Mouse (Mus musculus): ENCODE data around the gene Nebl. TPM values are rescaled to one million over a fixed set of nuclear protein-coding genes. Genes with fewer than 3 reads are reported as not detected.

The Nebl gene
- 165 and 168 TPM in 2 replicates for polyA plus RNA-seq (2015; fragmentation: Nextera tagmentation; extraction: Ambion mirVana)

DNA sequence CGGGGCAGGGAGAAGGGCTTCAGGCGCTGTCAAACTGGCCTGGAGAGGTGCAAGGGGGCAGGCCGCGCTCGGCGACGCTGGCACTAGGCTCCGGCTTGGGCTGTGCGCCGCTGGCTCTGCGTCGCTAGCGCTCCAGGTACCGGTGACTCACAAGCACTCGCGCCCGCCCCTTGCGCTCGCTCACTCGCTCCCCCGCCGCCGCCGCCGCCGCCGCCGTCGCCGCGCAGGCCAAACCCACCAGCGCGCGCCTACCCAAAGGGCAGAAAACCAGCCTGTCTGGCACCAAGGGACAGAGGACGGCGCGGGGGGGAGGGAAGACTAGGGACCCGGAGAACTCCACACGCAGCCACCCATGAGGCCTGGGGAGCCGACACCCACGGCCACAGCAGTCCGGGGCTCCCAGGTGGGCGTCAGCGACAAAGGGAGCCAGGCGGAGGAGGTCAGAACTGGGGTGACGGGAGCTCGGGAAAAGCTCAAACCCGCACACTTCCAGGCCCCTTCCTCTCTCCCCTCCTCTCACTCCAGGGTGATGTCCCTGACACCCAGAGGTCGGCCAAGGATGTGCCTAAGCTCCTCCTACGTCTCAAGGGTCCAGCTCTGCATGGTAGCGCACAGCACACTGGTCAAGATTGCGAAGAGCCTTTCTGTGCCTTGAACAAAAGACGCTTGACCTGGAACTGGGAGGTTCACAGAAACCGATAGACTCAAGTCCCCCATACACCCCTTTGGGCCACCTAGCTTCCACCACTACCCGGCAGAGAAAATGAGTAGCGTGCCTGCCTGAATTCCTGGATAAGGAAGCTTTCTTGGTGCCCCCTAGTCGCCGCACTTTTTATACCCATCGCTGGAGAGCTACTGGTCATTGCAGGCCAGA lies at the start of gene Nebl:
Gene Nebl, minus strand, starts transcription at position 508 of the 874 bp plus-strand sequence.
- DNase-seq (ENCODE audit: low spot score): peak; percentile 52

DNA sequence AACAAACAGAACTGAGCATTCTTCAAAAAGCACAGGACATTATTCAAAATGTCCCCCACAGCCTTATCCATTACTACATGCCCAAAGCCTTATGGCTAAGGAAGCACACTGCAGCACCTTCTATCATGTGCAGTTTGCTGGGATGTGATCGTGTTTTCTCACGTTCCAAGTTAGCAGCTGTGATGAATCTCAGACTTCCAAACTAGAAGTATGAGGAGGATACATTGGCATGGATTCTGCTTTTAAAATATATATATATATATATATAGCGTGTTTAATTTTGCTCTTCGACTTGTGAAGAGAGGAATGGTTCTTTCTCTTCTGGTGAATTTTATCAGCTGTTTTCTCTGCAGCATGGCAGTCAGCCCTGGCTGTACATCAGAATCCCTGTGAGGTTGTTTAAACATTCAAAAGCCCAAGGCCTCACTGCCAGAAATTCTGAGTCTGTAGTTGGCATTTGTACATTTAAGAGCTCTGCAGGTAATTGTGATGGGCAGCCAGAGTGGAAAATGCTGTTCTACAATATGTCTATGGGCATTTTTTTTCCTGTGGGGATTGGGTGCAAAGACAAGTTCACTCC lies 39.1 kb upstream of the Nebl start:
- DNase-seq (ENCODE audit: low spot score): no peak

DNA sequence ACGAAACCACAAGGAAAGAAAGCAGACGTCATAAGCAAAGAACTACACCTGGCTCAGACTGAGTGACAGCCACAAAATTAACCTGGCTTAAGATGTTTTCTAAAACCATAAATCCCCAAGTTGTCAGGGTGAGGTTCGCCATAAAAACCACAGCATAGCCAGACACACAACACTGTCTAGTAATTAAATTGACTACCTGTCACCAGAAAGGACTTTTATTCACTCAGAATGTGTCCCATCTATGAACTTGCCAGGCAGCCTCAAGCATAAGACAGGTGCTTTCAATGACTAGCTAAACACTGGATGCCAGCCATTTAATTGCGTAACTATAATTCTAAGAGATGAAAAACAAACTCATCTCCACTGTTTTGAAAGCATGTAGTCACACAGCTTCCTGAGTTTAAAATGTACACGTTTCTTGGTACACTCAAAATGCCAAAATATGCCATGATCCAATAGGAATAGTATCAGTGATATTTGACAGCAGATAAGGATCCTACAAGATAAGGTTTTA lies 38.0 kb upstream of the Nebl start:
- DNase-seq (ENCODE audit: low spot score): no peak

DNA sequence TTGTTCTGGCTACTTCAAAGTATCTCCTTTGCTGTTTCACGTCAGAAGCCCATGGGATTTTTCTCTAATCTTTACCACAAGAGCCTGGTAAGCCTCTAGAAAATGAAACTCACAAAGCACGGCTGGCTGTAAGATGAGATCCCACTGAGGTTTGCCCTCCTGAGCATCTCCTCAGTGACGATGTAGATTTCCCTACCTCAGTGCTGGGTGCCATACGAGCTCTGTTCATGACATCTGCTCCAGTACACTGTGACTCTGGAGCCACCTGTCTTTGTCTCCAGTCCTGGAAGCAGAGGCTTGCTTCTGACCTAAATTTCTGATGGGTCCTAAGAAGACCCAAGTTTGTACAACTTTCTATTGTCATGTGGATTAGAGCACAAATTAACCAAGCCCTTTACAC lies 25.0 kb upstream of the Nebl start:
- DNase-seq (ENCODE audit: low spot score): no peak

DNA sequence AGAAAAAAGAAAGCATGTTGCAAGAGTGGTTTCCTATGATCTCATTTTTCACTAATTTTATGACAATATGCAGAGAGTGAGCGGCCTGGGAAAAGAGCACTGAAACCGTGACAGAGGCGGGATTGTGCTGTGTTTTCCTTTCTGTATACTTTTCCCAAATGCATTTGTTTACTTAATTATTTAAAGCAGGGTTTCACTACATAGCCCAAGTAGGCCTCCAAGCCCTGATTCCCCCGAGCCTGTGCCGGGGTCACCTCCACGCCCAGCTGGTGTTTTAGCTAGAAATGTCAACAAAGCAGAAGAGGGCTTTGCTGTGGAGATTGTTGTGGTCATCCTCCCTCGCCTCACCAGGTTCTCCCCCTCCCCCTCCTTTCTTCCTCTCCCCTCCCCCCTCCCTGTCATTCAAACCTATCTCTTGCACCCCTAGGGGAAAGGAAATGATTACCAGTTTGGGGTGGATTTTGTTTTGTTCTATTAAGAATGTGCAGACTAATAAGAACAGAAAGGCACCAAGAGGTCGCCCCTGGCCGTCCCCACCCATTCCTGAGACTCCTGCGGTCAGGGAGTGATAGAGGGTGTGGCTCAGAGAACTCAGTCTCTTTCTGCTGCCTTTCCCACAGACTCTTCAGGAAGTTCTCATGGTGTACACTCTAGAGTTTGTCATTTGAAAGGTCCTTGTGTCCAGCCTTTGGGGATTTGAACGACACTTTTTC lies 10.9 kb upstream of the Nebl start:
- no peak for DNase-seq (ENCODE audit: low spot score)

DNA sequence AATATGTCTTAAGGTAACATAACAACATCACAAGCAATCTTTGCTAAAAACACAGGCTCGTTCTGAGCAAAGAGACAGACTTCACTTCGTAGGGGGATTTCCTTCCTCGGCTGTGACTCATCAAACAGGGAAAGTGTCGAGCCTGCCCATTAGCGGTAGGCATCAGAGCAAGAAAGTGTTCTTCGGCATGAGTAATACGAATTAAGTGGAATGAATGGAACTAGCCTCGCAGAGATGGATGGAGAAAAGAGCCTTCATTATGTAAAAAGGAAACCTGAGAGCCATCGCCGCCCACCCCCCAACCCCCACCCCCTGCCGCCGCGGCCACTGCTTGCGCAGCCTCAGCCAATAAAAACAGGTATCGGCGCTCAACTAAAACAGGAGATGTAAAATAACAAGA lies 10.3 kb upstream of the Nebl start:
- DNase-seq (ENCODE audit: low spot score): peak; percentile 4

DNA sequence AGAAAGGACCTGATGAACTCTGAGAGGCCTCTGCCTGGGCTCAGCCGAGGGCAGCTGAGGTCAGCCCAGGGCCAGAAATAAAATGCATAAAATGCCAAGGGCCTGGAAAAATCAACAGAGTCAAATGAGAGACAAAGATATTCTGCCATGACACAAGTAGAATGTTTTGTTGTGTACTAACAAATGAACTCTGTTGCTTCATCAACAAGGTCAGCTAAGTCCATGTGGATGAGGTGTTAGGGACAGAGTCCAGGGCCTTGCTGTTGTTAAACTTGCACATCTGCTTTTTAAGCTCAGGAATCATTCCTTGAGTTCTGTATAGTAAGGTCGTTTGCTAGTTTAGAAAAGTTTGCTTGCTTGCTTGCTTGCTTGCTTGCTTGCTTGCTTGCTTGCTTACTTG lies 9.2 kb upstream of the Nebl start:
- no peak for DNase-seq (ENCODE audit: low spot score)

DNA sequence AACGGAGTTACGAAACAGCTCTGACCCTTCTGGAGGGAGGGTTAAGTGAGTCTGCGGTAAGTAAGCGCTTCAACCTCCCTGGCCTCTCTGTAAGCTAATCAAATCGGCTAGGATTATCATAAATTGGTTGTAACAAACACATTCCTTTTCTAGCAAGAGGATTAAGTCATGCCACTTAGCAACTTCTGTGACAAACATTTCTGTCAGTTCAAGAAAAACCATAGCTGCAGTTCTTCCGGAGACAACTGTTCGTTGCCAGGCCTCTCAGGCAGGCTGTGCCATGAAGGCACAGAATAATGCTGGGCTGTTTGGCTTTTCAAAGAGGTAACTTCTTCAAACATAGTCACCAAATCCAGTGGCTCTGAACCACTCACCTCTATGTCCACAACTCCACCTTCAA lies 946 bp upstream of the Nebl start:
- no peak for DNase-seq (ENCODE audit: low spot score)

DNA sequence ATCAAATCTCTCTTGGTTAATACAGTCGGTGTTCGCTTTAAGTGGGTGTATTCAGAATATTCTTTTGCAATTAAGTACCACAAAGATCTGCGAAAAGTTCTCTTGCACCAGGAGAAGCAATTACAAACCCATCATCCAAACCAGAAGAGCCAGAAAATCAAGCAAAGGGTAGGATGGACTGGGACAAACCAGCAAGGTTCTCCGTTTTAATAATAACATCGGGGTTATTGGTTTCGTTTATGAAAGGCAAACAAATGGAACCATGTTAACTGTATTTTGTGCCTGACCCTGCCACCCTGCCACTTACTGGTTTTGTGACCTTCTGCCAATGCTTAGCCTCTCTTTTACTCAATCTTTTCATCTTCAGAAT lies 552 bp upstream of the Nebl start:
- no peak for DNase-seq (ENCODE audit: low spot score)

DNA sequence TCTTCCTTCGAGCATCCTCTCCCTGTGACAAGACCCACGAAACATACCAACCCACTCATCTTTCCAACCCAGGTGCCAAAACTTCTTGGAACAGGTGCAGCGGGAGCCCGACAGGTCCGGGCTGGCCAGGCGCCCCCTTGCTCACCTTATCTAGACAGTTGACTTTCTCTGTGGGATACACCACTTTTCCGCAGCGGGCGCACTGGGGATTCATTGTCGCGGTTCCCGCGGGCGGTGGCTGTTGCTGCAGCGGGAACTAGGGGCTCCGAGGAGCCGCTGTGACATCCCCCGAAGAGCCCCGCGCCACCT lies 662 bp downstream of the Nebl start:
- no peak for DNase-seq (ENCODE audit: low spot score)

DNA sequence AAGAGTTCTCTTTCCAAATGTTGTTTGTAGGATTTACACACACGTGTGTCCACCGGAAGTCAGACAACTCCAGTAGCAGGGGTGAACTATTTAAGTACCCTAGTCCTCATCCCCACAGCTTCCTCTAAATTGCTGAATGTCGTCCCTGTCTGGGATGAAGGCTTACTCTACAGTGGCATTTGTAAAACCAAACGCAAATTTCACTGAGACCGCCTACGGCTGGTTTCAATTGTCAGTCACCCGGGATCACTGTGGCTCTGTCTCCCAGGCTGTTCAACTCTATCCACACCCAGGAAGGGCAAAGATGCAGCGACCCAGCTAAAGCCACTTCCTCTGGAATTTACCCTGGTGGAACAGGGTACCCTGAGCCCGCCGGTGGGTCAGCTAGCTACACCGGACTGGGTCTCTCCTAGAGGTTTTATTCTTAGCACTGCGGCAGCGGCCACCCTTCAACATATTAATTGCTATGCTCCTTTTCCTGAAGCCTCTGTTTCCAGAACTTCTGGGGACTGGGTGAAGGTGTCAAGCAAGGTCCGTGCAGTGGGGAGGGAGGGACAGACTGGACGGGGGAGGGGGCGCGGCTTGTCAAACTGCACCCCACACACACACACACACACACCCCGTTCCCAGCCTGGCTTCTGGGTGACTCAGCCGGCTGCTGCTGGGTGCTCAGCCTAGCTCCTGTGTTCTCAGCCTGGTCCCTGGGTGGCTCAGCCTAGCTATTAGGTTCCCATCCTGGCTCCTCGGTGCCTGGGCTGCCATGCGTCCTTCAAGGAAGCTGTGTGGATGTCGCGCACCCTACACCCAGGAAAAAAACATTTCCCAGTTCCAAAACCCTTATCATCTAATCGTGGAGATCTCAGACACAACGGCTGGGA lies 1.3 kb downstream of the Nebl start:
- DNase-seq (ENCODE audit: low spot score): no peak

DNA sequence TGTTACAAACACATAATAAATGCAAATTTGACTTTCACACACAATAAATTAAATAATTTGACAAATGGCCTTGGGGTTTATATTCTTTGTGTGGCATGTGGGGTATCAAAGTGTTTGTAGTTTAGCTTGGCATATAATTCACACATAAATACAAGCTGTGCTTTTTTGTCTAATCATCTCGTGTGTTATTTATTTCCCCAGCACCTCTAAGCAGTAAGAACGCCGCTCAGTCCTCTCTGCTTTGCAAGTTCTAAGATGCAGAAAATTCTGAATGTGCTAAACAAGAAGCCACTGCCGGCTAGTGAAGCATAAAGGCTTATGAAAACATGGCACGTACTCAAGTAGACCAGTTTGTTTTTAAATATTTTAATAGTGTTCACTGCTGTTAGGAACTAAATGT lies 6.9 kb downstream of the Nebl start:
- DNase-seq (ENCODE audit: low spot score): no peak

DNA sequence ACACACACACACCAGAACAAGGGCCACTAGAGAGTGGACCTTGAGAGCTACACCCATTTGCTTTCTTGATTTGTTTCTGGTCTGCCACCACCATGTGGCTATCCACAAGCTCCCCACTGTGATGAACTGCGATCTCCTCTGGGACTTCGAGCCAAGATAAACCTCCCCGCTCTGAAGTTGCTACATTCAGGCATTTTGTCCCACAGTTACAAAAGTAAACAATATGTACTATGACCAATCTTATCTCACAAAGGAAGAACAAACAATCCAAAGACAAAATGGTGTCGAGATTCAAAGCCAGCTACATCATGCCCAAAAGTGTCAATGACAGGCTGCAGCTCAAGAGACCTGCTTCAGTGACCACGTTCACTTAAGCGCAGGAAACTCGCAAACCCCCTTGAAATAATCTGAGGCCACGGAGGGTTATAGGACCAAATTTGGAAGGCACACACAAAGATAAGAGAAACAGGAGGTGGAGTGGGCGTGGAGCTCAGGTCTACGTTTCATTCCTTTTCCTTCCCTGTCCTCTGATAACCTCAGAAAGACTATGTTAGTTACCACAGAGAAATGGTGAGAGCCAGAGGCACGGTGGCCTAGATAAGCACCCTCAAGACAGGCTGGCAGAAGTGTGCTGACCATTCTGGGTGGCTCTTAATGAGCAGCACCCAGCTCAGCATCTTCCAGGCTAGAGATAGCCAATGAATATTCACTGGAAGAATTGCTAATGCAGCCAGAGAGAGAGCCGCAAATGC lies 7.8 kb downstream of the Nebl start:
- DNase-seq (ENCODE audit: low spot score): no peak

DNA sequence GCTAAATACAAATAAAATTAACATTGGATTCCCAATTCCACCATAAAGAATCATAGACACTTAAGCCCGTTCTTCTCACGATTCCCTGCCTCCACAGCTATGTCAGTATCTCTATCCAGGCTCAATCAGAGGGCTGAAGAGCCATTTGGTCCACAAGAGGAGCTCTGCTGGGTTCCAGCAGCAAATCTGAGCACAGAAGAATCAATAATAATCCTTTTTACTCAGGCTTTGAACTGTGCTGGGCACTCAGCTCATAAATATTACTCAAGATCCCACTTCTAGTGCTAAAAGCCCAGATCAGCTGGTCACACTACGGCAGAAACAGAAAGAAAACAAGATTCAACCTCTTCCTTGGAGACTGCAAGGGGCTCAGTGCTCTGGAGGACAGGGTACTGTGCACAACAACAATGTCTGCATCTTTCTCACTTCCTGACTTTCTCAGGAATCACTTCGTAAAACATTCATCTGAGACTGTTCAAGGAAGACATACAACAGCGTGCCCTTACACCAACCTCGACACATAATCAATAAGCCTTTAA lies 10.0 kb downstream of the Nebl start:
- no peak for DNase-seq (ENCODE audit: low spot score)

DNA sequence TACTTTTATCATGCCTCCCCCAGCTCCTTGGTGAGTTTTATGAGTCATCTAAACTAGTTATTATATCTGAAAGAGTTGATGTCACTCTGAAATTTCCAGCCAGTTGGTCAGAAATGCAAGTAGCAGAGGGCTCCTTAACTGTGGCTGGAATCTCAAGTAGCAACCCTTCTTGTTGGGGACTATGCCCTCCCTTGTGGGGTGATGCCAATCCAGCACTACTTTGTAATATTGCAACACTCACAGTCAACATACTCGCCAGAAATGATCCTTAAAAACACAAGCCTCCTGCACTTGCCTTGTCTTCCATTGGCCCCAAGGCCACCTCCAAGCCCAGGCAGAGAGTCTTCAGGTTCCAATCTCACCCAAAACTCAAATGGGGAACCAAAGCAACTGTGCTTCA lies 13.0 kb downstream of the Nebl start:
- DNase-seq (ENCODE audit: low spot score): no peak

DNA sequence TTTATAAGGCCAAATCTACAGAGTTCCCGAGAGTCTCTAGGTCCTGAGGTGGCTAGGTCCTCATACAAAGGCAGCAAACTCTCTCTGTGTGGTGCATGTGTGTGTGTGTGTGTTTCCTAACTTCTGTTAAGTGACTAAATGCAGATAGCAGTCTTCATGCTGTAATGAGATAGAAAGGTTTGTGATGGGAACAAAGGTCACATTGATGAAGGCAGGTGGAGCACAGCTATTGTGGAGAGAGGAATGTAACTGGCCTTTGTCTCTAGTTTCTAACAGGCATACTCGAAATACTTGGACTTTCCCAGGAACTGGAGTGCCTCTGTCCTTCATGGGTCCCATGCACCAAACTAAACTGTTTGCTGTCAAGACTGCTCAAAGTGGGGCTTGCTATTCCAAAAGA lies 14.1 kb downstream of the Nebl start:
- DNase-seq (ENCODE audit: low spot score): no peak

DNA sequence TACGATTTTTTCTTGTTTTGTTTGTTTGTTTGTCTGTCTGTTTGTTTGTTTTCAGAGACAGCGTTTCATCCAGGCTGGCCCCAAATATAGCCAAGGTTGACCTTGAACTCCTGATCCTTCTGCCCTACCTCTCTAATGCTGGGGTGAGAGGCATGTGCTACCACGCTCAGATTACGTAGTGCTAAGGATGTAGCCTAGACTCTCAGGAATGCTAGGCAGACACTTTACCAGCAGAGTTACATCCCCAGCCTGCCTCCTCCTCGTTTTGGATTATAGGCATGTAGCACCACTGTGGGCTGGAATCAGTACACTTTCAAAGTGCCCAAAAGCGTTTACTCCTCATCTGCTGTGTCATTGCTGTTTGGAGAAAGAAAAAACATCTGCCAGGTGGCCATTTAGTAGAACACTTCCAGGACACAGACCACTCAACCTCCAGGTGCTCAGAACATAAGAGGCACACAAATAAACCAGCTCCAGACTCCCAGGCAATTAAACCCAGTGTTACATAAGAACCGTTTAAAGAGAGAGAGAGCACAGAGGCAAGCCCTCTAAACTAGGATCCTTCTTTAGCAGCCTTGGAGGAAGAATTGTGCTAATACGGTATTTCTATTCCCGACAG lies 16.0 kb downstream of the Nebl start:
- no peak for DNase-seq (ENCODE audit: low spot score)

DNA sequence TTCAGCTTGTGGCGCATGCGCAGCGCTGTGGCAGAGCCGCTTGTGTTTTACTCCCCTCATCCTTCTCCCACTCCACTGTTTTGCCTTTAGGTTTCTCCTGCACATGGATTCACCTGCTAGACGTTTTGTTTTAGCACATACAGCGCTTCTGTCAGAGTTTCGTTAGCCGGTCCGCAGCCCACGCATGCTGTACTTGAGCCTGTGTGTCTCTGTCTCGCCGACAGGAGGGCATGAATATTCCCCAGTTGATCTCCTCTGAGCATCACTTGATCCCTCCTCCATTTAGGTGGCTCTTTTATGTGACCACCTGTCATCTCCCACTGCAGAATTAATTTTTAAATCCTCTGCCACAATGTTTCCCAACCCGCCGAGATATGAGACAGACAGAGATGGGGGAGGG lies 16.6 kb downstream of the Nebl start:
- DNase-seq (ENCODE audit: low spot score): no peak

DNA sequence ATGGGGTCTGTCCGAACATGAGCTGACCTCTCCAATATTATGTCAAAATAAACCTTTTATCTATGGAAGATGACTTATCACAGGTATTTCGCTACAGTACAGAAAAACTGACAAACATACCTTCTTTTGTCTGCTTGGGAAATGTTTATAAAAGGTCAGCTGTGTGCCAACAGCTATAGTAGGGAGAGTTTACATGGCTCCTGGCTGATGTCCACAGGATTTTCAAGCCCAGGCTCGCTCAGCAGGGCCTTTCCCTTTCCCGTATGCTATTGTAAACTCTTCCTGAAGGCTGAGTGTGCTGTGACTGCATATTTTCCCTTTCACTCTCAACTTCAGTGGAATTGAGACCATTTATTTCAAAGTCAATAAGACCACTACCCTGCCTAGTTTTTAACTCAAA lies 17.1 kb downstream of the Nebl start:
- no peak for DNase-seq (ENCODE audit: low spot score)

DNA sequence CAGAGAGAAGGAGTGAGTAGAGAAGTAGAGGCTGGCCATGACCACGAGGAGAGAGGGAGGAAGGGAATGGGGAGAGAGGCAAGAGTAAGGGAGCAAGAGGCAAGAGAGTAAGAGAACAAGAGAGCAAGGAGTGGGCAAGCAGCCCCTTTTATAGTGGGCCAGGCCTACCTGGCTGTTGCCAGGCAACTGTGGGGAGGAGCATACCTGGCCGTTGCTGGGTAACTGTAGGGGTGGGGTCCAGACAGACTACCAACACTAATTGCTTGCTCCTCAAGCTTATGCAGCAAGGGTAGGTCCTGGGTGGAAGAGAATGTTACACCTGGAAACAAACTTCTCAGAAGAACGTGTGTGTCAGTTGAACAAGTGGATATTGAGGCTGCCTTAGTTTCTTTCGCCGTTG lies 20.0 kb downstream of the Nebl start:
- DNase-seq (ENCODE audit: low spot score): no peak
